Mouse (Mus musculus) cerebellum, postnatal 14 days (tissue): Measurements from ENCODE around the gene Esyt1.
A peak's percentile ranks its signal among the peaks of the same experiment; 100 is the strongest.
"Not testable (repeated sequence)": the region's sequence is repeated elsewhere in the genome, so short reads cannot be mapped to it uniquely, and the experiment has no call there.

Experiments used
- DNase-seq, 2 experiments: peaks; one replicate each; pipeline ENCODE4 v3.0.0; 2021; ENCODE audit warnings: mixed read lengths in 2 of 2

The Esyt1 gene

DNA sequence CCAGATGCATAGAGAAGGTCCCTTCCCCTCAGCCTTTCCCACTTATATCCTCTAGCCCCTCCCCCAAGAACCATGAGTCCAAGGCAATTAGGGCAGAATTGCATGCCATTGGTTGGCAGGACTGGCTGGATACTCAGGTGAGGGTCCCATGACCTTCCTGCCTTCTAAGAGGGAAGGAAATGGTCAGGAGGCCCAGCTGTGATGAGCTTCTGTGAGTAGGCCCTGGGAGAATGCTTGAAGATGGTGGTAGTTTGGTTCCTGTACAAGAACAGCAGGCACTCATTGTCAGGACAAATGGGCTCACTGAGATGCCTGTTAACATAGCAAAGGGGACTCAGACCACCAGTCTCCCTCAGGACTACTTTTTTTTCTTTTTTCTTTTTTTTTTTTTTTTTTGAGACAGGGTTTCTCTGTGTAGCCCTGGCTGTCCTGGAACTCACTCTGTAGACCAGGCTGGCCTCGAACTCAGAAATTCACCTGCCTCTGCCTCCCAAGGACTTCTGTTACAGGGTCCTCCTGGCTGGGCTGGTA lies 12.7 kb upstream of the Esyt1 start:
- no peak for DNase-seq

DNA sequence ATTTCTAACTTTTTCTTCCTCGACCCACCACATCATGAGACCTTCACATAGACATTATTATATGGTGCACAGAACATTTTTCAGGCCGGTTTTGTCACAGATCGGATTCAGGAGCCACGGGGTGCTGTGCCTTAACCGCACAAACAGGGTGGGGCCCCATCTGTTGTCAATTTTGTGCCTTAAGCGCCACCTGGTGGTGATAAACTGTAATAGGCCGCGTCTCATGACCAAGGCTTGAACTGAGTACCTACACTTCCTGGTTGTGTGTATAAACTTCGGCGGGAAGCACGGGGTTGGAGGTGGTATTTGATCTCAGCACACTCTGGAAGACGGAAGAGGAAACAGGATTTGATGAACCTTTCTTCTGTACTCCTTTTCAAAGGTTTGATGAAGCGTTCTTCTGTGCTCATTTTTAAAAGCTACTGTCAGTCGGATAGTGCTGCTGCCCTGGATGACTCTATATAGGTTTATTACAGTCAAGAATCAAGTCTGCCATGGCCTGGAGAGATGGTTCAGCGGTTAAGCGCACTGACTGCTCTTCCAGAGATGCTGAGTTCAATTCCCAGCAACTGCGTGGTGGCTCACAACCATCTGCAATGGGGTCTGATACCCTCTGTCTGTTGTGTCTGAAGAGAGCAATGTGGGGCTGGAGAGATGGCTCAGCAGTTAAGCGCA lies 10.7 kb upstream of the Esyt1 start:
- peak; percentile 91 to 93 for DNase-seq

DNA sequence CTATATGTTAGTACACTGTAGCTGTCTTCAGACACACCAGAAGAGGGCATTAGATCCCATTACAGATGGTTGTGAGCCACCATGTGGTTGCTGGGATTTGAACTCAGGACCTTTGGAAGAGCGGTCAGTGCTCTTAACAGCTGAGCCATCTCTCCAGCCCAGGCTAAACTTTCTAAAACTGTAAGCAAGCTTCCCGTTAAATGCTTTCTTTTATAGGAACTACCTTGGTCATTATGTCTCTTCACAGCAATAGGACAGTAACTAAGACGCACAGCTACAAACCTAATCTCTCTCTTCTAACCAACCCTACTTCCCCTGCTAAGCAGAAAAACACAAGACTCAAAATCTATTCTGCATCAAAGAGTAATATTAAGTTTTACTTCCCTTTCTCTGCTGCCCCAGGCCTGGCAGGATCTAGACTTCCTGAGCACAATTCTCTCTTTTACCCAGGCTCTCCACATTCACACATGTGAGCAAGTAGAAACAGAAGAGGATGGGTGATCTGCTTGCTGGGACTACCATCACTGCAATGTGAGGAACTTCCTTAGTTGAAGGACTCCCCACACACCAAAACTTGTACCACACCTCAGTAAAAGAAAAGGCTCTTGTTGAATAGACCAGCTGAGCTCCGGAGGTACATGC lies 10.1 kb upstream of the Esyt1 start:
- no peak for DNase-seq

DNA sequence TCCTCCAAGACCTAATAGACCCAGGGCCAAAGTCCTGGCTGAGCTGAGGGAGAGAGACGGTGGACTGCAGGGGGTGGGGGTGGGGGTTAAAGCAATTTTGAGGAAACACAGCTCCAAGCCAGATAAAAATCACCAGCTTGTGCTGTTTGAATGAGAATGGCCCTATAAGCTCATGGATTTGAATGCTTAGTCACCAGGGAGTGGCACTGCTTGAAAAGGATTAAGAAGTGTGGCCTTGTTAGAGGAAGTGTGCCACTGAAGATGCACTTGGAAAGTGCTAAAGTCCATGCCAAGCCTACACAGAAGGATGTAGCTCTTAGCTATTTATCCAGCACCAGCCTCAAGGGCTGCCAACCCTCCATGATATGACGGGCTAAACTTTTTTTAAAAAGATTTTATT lies 9.5 kb upstream of the Esyt1 start:
- DNase-seq = no peak

DNA sequence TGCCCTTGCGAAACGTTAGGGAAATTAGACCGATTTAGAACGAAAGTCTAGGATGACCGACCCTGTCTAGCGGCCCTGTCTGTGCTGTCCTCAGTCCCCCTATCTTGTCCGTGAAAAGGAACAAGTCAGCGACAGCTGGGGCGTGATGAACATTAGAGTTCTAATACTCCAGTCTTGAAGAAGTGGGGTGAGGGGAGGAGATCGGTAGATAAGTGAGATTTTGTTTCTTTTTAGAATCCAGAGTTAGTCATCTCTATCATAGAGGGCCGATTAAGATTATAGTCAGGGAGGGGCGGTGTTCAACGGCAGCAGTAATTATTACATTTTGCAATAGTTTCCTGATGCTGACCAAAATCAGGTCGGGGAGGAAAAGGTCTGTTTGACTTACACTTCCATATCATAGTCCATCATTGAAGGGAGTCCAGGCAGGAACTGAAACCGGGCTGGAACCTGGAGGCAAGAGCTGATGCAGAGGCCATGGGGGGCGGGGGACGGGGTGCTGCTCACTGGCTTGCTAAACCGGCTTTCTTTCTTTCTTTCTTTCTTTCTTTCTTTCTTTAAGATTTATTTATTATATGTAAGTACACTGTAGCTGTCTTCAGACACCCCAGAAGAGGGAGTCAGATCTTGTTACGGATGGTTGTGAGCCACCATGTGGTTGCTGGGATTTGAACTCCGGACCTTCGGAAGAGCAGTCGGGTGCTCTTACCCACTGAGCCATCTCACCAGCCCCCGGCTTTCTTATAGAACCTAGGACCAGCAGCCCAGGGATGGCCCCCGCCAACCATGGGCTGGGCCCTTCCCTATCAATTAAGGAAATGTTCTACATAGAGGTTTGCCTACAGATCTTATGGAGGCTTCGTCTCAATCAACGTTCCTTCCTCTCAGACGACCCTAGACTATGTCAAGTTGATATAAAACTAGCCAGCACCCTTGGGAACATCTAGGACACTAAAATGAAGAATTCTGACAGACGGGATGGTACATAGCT lies 990 bp upstream of the Esyt1 start:
- no peak for DNase-seq

DNA sequence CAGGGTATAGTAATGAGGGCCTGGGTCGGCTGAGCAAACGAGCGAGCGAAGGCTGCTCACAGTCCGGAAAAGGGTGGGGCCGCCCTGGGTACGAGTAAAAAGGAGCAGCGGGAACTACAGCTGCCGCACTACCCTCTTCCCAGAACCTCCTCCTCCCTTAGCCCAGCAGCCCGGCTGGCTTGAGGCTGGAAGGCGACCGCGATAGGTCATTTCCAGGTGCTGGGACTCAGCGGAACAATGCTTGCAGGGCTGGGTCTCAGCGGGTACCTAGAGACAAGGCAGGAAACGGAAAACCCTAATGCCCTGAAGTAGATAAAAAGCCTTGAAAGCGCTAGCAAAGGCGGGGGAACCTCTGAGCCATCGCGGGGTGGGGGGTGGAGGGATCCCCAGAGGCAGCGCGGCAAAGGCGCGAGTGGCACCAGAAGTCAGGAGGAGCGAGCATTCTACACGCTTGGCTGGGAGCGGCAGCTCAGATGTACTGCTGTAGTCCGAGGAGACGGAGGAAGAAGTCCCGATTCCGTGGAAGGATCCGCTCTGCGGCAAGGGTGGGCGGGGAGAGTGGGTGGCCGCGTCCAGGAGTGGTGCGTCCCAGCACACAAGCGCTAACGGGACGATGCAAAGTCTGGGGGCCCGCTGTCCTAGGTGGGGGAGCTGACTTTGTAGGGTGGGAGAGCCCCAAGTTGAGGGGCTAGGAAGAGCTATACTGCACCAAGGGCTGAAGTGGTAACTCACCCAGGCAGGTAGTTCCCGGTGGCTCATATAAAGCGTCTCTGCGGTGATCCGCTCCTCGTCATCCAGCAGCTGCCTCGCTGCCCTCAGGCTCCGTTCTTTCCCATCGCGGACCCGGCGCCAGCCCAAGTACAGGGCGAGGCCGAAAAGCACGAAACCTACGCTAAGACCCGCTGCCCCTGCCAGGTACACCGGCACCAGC lies 674 bp downstream of the Esyt1 start:
- DNase-seq = peak; percentile 67 to 77

DNA sequence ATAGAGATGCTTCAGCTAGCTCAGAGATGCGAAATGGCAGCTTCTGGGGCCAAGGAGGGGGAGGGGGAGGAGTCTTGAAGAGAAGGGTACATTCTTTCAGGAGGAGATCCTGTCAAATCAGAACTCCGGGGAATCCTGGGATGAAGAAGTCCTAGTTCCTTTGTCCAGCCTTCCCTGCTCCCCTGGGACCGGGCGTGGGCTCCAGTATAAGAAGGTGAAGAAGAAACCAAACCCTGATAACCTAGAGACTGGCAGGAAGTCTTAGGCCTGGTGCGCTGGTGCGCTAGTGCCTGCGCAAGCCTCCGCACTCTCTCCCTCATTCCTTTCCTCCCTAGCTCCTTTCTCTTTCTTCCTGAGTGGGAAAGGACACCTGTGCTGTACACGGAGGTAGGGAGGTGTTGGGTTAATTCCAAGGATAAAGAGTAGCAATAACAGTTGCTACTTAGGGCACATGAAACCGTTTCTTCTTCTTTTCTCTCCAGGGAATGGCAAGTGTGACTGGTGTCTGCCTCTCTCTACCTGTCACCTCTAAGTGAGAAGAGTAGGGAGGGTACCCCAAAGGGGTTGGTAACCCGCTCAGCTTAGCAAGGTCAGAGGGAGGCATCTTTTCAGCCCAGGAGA lies 1.4 kb downstream of the Esyt1 start:
- peak; percentile 27 to 34 for DNase-seq

DNA sequence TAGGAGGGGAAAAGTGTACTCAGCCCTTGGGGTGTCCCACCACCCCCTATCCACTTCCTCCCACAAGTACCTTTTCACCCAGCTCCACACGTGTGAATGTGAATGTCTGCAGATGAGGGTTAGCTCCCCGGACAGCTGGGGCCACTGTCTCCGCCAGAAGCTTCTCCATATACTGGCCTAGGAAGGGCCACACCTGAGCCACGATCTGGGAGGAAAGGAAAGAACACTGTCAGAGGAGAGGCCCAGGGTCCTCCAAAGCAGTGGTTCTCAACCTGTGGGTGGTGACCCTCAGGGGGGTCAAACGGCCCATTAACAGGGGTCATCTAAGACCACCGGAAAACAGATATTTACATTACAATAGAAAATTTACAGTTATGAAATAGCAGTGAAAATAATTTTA lies 3.3 kb downstream of the Esyt1 start:
- no peak for DNase-seq

DNA sequence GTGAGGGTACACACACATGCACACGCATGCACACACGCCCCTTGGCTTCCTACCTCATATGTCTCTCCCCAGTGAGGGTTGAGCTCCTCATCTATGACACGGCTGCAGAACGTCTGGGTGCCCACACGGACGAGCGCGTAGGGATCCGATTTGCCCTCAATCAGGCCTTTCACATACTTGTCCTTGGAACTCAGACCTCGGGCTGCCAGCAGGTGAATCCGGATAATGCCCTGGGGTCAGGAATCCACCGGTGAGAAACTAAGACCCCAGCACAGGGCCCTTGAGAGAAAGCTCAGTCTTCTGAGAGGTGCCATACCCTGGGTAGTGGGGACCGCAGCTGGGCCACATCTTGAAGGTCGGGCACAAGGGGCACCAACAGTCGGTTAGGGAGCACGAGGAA lies 5.1 kb downstream of the Esyt1 start:
- DNase-seq = no peak

DNA sequence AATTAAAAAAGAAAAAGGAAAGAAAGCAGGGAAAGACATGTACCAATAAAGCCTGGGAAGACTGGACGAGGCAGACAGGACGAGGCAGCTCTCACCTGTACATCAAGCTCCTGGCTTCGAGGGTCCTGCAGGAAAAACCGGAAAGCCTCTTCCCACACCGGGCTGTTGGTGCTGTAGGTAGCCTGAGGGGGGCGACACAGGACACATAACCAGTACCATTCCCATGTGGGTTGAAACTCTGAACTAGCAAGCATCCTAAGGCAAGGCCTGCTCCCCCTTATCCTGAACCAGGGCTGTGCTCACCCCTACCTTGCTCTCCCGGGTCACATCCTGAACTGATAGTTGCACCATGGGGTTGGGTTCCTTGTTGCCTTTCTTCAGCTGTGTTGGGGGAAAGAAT lies 6.8 kb downstream of the Esyt1 start:
- DNase-seq = peak; percentile 67 to 79

DNA sequence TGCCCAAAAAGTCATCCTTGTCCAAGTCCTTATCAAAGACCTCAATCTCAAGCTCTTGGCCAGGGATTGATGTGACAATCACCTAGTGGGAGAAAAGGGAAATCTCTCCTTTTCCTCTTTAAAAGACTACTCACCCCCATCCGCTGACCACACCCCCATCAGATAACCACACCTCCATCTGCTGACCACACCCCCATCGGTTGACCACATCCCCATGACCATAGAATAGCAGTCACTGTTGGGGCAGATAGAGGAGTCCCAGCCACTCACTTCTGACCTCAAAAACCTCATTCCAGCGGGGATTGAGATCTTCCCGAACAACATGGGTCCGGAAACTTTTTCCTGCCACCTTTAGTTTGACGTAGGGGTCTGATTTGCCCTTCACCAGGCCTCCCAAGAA lies 9.0 kb downstream of the Esyt1 start:
- no peak for DNase-seq

DNA sequence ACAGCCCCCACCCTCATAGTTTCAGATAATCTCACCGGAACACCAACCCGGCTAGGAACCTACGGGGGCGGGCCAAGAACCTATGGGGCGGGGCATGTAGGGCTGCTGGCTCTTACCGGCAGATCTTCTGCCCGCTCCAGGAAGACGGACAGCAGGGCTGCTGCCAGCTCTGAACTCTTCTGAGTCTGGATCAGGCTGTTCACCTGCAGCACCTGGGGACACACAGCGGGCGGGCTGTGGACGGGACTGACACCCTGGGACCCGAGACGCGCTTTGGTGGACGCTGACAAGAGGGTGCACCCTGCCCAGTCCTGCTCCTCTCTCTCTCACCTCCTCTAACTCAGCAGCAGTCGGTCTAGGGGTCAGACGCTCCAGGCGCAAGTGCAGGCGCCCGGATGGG lies 9.6 kb downstream of the Esyt1 start:
- no peak for DNase-seq

DNA sequence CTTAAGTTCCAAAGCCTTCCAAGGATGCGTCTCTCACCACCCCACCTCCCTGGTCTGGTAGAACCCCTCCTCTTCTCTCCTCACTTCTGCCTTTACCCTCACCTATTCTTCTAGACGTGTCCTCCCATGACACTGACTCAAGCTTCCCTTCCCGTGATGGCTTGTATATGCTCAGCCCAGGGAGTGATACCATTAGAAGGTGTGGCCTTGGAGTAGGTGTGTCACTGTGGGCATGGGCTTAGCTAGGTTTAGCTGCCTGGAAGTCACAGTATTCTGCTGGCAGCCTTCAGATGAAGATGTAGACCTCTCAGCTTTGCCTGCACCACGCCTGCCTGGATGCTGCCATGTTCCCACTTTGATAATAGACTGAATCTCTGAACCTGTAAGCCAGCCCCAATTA lies 10.6 kb downstream of the Esyt1 start:
- no peak for DNase-seq

DNA sequence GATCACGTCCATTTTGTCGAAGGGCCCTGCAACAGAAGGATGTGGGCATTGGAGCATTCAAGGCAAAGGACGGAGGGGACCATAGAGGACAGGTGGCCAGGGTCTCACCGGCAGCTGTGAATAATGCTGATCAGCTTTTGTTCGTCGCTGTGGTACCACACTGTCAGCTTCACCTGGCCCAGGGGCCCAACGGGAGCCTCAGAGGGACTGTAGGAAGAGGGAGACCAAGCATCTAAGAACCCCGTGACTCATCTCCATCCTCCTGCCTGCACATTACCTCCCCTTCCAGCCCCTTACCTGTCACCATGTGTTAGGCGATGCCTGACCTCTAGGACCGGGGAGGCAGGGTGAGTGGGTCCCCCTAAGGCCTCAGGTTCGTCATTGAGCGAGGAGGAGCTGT lies 13.9 kb downstream of the Esyt1 start:
- DNase-seq = no peak

DNA sequence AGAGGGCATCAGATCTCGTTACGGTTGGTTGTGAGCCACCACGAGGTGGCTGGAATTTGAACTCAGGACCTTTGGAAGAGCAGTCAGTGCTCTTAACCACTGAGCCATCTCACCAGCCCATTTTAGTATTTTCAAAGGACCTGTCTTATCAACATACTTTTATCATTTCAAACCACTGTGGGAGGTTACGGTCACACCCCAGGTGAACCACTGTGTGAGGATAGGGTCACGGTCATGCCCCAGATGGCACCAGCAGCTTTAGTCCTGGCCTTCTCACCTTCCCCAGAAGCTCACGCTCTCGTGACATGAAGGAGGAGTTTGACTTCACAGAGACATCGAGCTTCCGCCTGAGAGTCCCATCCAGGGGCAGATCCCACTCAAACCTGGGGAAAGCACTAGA lies 14.5 kb downstream of the Esyt1 start:
- no peak for DNase-seq

DNA sequence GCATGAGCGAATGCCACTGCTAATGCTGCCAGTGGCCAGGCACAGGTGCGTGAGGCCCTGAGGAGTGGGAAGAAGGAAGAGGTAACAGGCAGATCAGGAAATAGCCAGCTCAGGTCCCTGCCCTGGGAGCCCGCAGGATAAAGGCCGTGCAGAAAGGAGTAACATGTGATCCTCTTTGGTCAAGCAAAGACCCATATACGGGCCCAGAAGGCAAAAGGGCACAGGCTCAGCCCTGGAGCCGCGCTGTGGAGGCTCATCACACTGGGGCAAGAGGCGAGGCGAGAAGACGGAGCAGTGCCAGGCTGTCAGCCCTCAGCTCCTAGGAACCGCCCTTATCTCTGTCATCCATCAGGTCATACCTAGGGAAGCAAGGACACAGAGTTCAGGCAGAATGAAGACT lies 15.4 kb downstream of the Esyt1 start:
- no peak for DNase-seq

DNA sequence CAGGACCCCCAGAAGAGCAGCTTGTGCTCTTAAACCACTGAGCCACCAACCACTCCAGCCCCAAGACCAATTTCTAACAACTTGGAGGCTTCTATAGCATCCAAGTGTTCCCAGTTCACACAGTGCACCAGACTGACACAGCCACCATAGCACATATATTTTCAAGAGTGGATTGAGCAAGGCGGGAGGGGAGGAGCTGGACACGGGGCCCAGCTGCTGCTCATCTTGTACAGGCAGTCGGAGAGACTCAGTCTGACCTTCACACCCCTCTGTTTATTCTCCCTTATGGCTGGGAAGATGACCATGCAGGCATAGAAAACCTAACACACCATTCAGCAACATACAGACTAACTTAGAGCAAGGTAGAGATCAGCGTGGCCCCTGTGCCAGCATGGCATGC lies 15.8 kb downstream of the Esyt1 start:
- DNase-seq = no peak

DNA sequence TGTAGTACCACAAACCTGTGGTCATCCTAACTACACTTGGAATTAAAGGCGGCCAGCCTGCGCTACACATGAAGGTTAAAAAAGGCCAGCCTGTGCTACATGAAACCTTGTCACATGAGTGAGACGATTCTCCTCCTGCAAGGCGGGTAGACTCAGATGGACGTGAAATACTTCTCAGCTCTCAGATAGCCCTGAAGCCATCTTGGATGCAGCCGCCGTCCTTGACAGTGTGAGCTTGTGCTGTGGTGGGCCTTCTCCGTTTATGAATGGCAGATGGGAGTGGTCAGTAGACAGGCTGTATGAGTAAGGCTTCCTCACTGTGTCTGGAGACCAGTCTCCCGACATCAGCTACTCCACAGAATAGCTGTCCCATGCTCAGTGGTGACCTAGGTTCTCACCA lies 16.5 kb downstream of the Esyt1 start:
- DNase-seq = no peak

DNA sequence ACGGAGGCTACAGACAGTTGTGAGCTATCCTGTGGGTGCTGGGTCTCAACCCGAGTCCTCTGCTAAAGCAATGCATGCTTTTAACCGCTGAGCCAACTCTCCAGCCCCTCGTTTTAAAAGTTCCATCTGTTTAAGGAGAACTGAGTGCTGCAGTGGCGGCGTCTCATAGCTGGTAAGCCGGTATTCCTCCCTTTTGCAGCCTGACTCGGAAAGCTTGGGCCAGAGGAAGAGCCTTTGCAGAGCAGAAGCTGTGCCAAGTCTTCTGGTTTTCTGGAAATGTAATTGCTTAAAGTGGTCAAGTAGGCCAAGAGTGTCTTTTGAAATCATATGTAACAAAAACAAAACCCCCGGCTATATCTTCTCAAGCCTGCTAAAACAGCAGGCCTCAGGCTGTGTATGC lies 17.4 kb downstream of the Esyt1 start:
- no peak for DNase-seq

DNA sequence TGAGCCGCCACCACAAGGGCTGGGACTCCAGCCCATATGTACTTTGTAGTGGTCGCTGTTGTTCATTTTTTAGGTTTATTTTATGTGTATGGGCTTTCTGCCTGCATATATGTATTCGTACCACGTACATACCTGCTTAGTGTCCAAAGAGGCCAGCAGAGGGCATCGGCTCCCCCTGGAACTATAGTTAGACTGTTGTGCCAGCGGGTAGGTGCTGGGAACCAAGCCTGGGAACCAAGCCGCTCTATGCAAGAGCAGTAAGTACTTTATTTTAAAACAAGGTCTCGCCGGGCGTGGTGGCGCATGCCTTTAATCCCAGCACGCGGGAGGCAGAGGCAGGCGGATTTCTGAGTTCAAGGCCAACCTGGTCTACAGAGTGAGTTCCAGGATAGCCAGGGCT lies 19.7 kb downstream of the Esyt1 start:
- DNase-seq = no peak

DNA sequence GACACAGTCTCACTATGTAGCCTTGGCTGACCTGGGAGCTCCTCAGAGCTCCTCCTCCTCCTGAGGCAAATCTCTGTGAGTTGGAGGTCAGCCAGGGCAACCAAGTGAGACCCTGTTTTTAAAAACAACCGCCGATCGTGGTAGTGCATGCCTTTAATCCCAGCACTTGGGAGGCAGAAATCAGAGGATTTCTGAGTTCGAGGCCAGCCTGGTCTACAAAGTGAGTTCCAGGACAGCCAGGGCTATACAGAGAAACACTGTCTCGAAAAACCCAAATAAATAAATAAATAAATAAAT lies 20.4 kb downstream of the Esyt1 start:
- not testable (repeated sequence) for DNase-seq
